Mouse (Mus musculus) brain, embryonic 14.5 days (tissue): Measurements from ENCODE around the gene Cyp3a25. TPM values are rescaled to one million over a fixed set of nuclear protein-coding genes. Genes with fewer than 3 reads are reported as not detected.
"Not testable (repeated sequence)": the region's sequence is repeated elsewhere in the genome, so short reads cannot be mapped to it uniquely, and the experiment has no call there.

ENCODE experiments used
- DNase-seq: peaks from one replicate; pipeline ENCODE4 v3.0.0-alpha.2; 2011; ENCODE audit warnings: low read depth
- CTCF ChIP-seq: fragments of 200-500 bp; IDR thresholded peaks from 2 replicates; pipeline ENCODE4 v1.5.1; 2012; ENCODE audit warnings: inconsistent platforms, mild to moderate bottlenecking, moderate library complexity, borderline replicate concordance; ENCODE audit not compliant: insufficient read depth, insufficient read length; ENCODE audit errors: extremely low read depth
- POLR2A ChIP-seq: fragments of 200-500 bp; IDR thresholded peaks from 2 replicates; pipeline ENCODE4 v1.6.1; 2012; ENCODE audit warnings: mild to moderate bottlenecking, inconsistent platforms, borderline replicate concordance; ENCODE audit not compliant: poor library complexity, insufficient read depth, insufficient read length, severe bottlenecking; ENCODE audit errors: extremely low read depth
- polyA plus RNA-seq: library from polyadenylated mRNA; depleted of rRNA; stranded (reverse); fragments of >200 nt; gene quantifications from 2 replicates; pipeline ENCODE4 v1.2.3, GENCODE M21; 2012; rRNA removed

The Cyp3a25 gene
- not detected in 2 replicates for polyA plus RNA-seq

- DNase-seq, result not testable (repeated sequence)
Observed at GRCm38 (mm10) chr5:146009509-146009908, at the start of gene Cyp3a25. TSS of gene Cyp3a25 (minus strand) at chr5:146009618.

GRCm38 (mm10) chr5:146021136-146021535 is 11.7 kb upstream of the Cyp3a25 start:
- TF ChIP-seq CTCF (no peak), POLR2A (no peak)
- DNase-seq, result no peak

- TF ChIP-seq CTCF, result no peak
- TF ChIP-seq POLR2A, result no peak
- DNase-seq, result no peak
Observed at GRCm38 (mm10) chr5:146018275-146018674, 8.9 kb upstream of the Cyp3a25 start.

GRCm38 (mm10) chr5:146011251-146011650 is 1.8 kb upstream of the Cyp3a25 start:
- TF ChIP-seq POLR2A, result no peak
- TF ChIP-seq CTCF, result no peak

GRCm38 (mm10) chr5:145967080-145967479 is 42.3 kb downstream of the Cyp3a25 start:
- TF ChIP-seq POLR2A, result no peak
- no peak for TF ChIP-seq CTCF
- DNase-seq, result no peak

More at GRCm38 (mm10) chr5:146011251-146011650, 1.8 kb upstream of the Cyp3a25 start:
- no peak for DNase-seq

Other genes starting within 250 kb of the Cyp3a25 start
- not detected in 2 replicates for gene Cyp3a44, start 203.7 kb downstream of the Cyp3a25 start, polyA plus RNA-seq
- gene Cyp3a11, start 129.7 kb downstream of the Cyp3a25 start, polyA plus RNA-seq, result not detected in 2 replicates
- not detected in 2 replicates for gene Cyp3a59, start 69.6 kb upstream of the Cyp3a25 start, polyA plus RNA-seq
- gene Gm5565, start 150.9 kb upstream of the Cyp3a25 start, polyA plus RNA-seq, result not detected in 2 replicates
- gene Gm6309, start 161.1 kb upstream of the Cyp3a25 start, polyA plus RNA-seq, result not detected in 2 replicates
- gene 1700001J03Rik, start 175.7 kb upstream of the Cyp3a25 start, polyA plus RNA-seq, result 0.37 and 0.59 TPM in 2 replicates
- gene Rnf6, start 211.9 kb upstream of the Cyp3a25 start, polyA plus RNA-seq, result 16.1 and 16.3 TPM in 2 replicates
- 69.9 and 76.2 TPM in 2 replicates for gene Cdk8, start 221.6 kb upstream of the Cyp3a25 start, polyA plus RNA-seq